ENCODE assay signal across 25 mouse cellular contexts in genomic region chr1:156216249-156216648, GRCm38 (mm10). TPM values are rescaled to one million over a fixed set of nuclear protein-coding genes. Genes with fewer than 3 reads are reported as not detected.
DNase-seq lines count a peak whose midpoint lies in the region; ATAC-seq lines count a peak whose summit lies in the region.
"Had no signal": no experiment of that assay in that cellular context is flagged by ENCODE, and none has a peak within 500 bp of the region (broad histone marks: within the 10 kb centered on the region; RNA-seq: fewer than 3 reads in every experiment).

No protein-coding gene starts in this region.

- no peaks in the 10 kb centered on the region; the same call in 1 of the 2 replicates for H3K4me1 ChIP-seq in forebrain, embryonic 12.5 days
- no peaks in the 10 kb centered on the region for H3K4me1 ChIP-seq in forebrain, embryonic 15.5 days
- peaks cover 10% of the 10 kb centered on the region for H3K4me1 ChIP-seq in kidney, embryonic 15.5 days
- H3K4me1 ChIP-seq in neural tube, embryonic 13.5 days (replicated peaks), result no peaks in the 10 kb centered on the region
- H3K4me1 ChIP-seq: embryonic facial prominence, embryonic 12.5 days; midbrain, embryonic 15.5 days had no signal

- 0 out of 2 replicates have a peak, but pooled peaks have one; percentile 20 for ATAC-seq in forebrain, embryonic 12.5 days (ENCODE audit: low FRiP score)
- ATAC-seq in forebrain, embryonic 15.5 days (replicated peaks), result no peak
- peak; percentile 44; the same call in 1 of the 2 replicates for ATAC-seq in kidney, embryonic 15.5 days (replicated peaks; ENCODE audit: low FRiP score)
- 0 out of 2 replicates have a peak, but pooled peaks have one; percentile 16 for ATAC-seq in neural tube, embryonic 13.5 days (ENCODE audit: low read depth)
- ATAC-seq in frontal cortex, adult (ENCODE audit: low TSS enrichment), result no peak
- ATAC-seq: forebrain, embryonic 16.5 days; intestine, embryonic 16.5 days; midbrain, embryonic 15.5 days had no signal

- 74% methylated on average over 4 of the region's 4 CpGs for WGBS in forebrain, embryonic 12.5 days
- WGBS in forebrain, embryonic 15.5 days, result 65% methylated on average over 4 of the region's 4 CpGs
- 72% methylated on average over 4 of the region's 4 CpGs for WGBS in kidney, embryonic 15.5 days
- 68% methylated on average over 4 of the region's 4 CpGs for WGBS in neural tube, embryonic 13.5 days

- no peak overlapping the region for H3K9ac ChIP-seq in forebrain, embryonic 12.5 days
- H3K9ac ChIP-seq in forebrain, embryonic 15.5 days (replicated peaks), result no peak overlapping the region
- no peak overlapping the region for H3K9ac ChIP-seq in kidney, embryonic 15.5 days
- H3K9ac ChIP-seq in neural tube, embryonic 13.5 days, result no peak overlapping the region
- H3K9ac ChIP-seq: embryonic facial prominence, embryonic 12.5 days; hindbrain, embryonic 13.5 days; lung, embryonic 14.5 days; midbrain, embryonic 15.5 days had no signal

- H3K36me3 ChIP-seq in forebrain, embryonic 12.5 days (replicated peaks), result no peaks in the 10 kb centered on the region
- no peaks in the 10 kb centered on the region for H3K36me3 ChIP-seq in forebrain, embryonic 15.5 days
- H3K36me3 ChIP-seq in kidney, embryonic 15.5 days, result no peaks in the 10 kb centered on the region
- H3K36me3 ChIP-seq in neural tube, embryonic 13.5 days, result no peaks in the 10 kb centered on the region
- H3K36me3 ChIP-seq: embryonic facial prominence, embryonic 12.5 days; hindbrain, embryonic 13.5 days; midbrain, embryonic 10.5 days; midbrain, embryonic 15.5 days had no signal

- no peak overlapping the region for H3K4me3 ChIP-seq in forebrain, embryonic 12.5 days (replicated peaks)
- H3K4me3 ChIP-seq in forebrain, embryonic 15.5 days, result no peak overlapping the region
- H3K4me3 ChIP-seq in kidney, embryonic 15.5 days (replicated peaks), result no peak overlapping the region
- no peak overlapping the region for H3K4me3 ChIP-seq in neural tube, embryonic 13.5 days
- H3K4me3 ChIP-seq: embryonic facial prominence, embryonic 12.5 days; hindbrain, embryonic 13.5 days; midbrain, embryonic 10.5 days; midbrain, embryonic 15.5 days had no signal

- no peaks in the 10 kb centered on the region for H3K27me3 ChIP-seq in forebrain, embryonic 12.5 days
- no peaks in the 10 kb centered on the region for H3K27me3 ChIP-seq in forebrain, embryonic 15.5 days
- H3K27me3 ChIP-seq in kidney, embryonic 15.5 days, result peaks cover 15% of the 10 kb centered on the region; the same call in 1 of the 2 replicates
- H3K27me3 ChIP-seq in neural tube, embryonic 13.5 days, result no peaks in the 10 kb centered on the region
- H3K27me3 ChIP-seq: CH12.LX; embryonic facial prominence, embryonic 12.5 days; hindbrain, embryonic 13.5 days; midbrain, embryonic 15.5 days had no signal

- no peak for DNase-seq in kidney, postnatal 4 days
- DNase-seq in neural tube, embryonic 10.5 days (ENCODE audit: extremely low spot score, low spot score), result no peak
- DNase-seq in right cerebral cortex, adult 2 months (ENCODE audit: low spot score in 2 of 2), result no peak
- DNase-seq: adrenal gland, adult 8-10 months; cerebellum, adult 11 months; cerebellum, adult 9-10 months; embryo, embryonic 11 days; kidney, postnatal 25 days; left cerebral cortex, postnatal 4 days; lung, embryonic 14.5 days; right cerebral cortex, postnatal 14 days; thymus, postnatal 4 days had no signal

- no peak overlapping the region for H3K4me2 ChIP-seq in forebrain, embryonic 12.5 days
- H3K4me2 ChIP-seq in forebrain, embryonic 15.5 days (replicated peaks), result no peak overlapping the region
- H3K4me2 ChIP-seq in kidney, embryonic 15.5 days, result no peak overlapping the region
- no peak overlapping the region for H3K4me2 ChIP-seq in neural tube, embryonic 13.5 days
- H3K4me2 ChIP-seq: embryonic facial prominence, embryonic 12.5 days; hindbrain, embryonic 13.5 days; lung, embryonic 14.5 days; midbrain, embryonic 15.5 days had no signal

- H3K27ac ChIP-seq in forebrain, embryonic 12.5 days, result no peak overlapping the region
- H3K27ac ChIP-seq in forebrain, embryonic 15.5 days (replicated peaks), result no peak overlapping the region
- H3K27ac ChIP-seq in kidney, embryonic 15.5 days, result no peak overlapping the region
- H3K27ac ChIP-seq in neural tube, embryonic 13.5 days (replicated peaks), result no peak overlapping the region
- H3K27ac ChIP-seq: embryonic facial prominence, embryonic 12.5 days; hindbrain, embryonic 13.5 days; midbrain, embryonic 15.5 days had no signal

- H3K9me3 ChIP-seq in forebrain, embryonic 12.5 days, result no peaks in the 10 kb centered on the region
- H3K9me3 ChIP-seq in forebrain, embryonic 15.5 days, result no peaks in the 10 kb centered on the region
- no peaks in the 10 kb centered on the region for H3K9me3 ChIP-seq in kidney, embryonic 15.5 days (replicated peaks)
- H3K9me3 ChIP-seq in neural tube, embryonic 13.5 days, result no peaks in the 10 kb centered on the region
- H3K9me3 ChIP-seq: embryonic facial prominence, embryonic 12.5 days; hindbrain, embryonic 13.5 days; midbrain, embryonic 10.5 days; midbrain, embryonic 15.5 days had no signal

RNA-seq across cellular contexts. Expression of gene Fam163a, which starts 11.4 kb away (rescaled TPM):
- polyA plus RNA-seq in forebrain, embryonic 12.5 days (2016; fragmentation: Nextera tagmentation; extraction: Ambion mirVana), result 2.7 and 3.7 TPM in 2 replicates
- 2.4 and 3.0 TPM in 2 replicates for polyA plus RNA-seq in forebrain, embryonic 15.5 days (2015; fragmentation: Nextera tagmentation; extraction: Ambion mirVana)
- polyA plus RNA-seq in kidney, embryonic 15.5 days (2015; fragmentation: Nextera tagmentation; extraction: Ambion mirVana), result 0.91 and 1.5 TPM in 2 replicates
- 6.2 and 7.2 TPM in 2 replicates for polyA plus RNA-seq in neural tube, embryonic 13.5 days (2015; fragmentation: Nextera tagmentation; extraction: Ambion mirVana)
- polyA plus RNA-seq: C2C12 had no signal

Comparison
In these comparisons a context has a peak if more than half of its experiments do, and no peak if none do; other contexts are left out.
1. ATAC-seq: peak in forebrain, embryonic 12.5 days (single experiment), kidney, embryonic 15.5 days (single experiment) and neural tube, embryonic 13.5 days (single experiment); none in forebrain, embryonic 15.5 days (single experiment) and frontal cortex, adult (single experiment).